Mouse (Mus musculus) adrenal gland, adult (tissue): ENCODE results near the gene Gzmg.
"Not testable (repeated sequence)": the region's sequence is repeated elsewhere in the genome, so short reads cannot be mapped to it uniquely, and the experiment has no call there.

Source experiments
- DNase-seq, 2 experiments: peaks; one replicate each; pipeline ENCODE4 v3.0.0; 2022 to 2023; ENCODE audit warnings: low spot score in 1 of 2; ENCODE audit not compliant: inconsistent age in 2 of 2

The Gzmg gene

DNA sequence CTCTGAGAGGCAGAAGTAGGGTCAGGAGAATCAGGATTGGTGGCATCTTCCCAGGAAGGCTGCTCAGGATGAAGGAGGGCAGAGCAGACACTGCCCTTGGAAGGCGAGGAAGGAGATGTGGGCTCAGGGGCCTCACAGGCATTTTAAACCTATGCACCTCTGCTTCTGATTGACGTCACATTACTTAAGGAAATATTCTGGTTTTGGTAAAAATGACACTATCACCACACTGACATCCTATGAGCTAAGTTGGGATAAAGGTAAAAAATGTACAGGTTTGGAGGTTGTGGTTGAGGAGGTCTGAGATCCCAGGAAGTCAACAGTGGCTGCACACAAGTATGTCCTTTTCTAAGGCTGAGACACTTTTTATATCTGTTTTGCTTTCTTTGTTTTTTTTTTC, at the start of gene Gzmg:
Gene Gzmg (minus strand): TSS at position 101 of the 400 bp plus-strand sequence.
- DNase-seq: not testable (repeated sequence)

DNA sequence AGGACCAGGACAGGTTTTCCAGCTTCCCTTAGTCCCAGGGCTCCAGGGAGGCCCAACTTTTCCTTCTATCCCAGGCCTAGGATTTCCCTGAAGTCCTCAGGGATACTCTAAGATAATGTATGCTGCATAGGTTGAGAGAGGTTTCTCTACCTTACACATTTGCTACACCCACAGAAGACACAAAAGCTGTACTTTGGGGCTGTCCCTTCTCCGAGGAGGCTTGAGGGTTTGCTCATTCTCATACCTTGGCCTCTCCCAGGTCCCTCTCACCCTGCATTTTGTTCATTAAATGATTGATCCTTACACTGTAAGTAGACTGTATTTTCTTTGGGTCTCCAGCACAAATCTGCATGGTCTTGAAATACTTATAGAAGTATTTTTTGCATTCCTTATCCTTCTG, 46.2 kb upstream of the Gzmg start:
- DNase-seq: no peak

DNA sequence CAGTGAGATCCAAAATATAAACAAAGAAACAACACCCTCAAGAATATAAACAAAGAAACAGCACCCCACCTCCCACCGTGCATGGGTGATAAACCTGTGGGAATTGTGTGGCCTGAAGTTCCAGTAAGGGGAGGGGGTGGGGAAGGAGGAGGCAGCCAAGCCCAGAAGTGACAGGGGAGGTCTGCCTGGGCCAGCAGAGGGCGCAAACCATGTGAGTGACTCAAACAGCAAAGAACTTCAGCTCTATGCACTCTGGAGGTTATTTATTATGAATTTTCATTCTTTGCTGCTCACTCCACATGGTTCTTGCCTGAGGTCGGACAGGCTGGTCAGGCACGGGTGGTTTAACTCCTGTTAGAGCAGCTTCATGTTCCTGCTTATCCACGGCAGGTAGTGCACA, 45.6 kb upstream of the Gzmg start:
- peak; percentile 8 to 48 for DNase-seq

DNA sequence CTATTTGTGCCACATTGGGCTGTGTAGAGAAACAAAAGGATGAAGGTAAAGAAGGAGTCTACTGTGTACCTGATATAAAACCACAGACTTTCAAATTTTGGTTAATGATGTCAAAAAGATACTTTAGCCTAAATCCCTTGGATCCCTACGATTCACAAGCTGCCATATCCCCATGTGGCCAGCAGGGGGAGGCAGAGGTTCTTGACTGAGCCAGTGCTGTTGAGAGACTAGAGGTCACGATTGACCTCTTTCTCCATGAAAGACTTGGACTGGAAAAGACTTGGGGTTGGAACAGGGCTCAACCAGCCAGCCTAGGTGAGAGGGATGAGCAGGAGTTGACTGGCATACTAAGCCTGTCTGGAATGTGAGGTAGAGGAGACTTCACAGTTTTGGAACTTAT, 44.6 kb upstream of the Gzmg start:
- peak; percentile 52 to 88 for DNase-seq

DNA sequence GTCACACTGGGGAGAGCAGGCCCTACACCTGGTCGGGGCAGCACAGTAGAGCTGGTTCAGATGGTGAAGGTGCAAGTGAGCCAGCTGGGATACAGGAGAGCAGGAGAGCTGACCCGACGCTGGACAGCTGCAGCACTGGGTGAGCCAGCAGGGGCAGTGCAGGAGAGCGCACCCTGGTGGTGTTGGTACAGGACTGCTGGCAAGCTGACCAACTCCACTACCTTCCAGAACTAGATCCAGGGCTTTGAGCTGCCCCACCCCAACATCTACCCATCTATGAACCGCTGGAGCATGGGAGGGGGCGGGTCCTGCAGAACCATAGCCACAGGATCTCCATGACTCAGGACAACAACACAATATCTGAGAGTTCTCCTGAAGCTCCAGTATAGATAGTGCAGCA, 27.6 kb upstream of the Gzmg start:
- DNase-seq: peak in 1 of 2 experiments; percentile 8

DNA sequence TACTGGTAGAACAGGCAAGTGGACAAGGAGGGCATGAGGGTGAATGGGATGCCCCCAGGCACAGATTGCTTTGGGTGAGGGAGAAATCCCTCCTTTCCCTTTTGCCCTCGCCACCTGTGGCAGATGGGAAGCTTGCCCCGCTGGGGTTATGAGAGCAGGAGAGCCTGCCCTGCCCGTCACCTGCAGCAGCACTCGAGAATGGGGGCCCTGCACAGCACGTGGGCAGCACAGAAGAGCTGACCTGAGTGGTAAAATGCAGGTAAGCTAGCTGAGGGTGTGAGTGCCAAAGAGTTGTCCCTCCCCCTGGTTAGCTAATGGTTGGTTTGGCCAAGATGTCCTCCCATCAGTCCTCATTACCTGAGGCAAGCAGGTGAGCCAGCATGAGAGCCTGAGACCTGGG, 27.1 kb upstream of the Gzmg start:
- DNase-seq: no peak

DNA sequence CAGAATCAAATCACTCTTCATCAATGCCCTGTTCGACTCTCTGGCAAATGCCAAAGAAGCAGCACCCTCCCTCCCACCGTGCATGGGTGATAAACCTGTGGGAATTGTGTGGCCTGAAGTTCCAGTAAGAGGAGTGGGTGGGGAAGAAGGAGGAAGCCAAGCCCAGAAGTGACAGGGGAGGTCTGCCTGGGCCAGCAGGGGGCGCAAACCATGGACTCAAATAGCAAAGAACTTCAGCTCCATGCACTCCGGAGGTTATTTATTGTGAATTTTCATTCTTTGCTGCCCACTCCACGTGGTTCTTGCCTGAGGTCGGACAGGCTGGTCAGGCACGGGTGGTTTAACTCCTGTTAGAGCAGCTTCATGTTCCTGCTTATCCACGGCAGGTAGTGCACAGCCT, 18.3 kb upstream of the Gzmg start:
- peak; percentile 26 to 72 for DNase-seq

DNA sequence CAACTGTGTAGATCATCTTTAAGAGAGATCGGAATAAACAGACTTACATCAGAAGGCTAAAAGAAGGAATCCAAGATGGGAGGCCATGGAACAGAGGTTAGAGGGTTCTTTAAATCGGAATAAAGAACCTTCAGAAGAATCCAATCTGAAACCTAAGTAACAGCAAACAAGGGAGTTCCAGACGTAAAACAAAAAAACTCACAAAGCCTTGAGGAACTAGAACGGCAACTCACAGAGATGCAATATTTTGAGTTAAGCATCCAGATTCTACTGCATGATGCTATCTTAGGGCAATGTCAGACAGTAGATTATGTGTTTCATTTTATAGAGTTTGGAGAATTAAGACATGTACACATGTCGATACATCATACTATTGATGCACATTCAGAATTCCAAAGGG, 15.1 kb upstream of the Gzmg start, which contains the start of gene Gzmn:
Gene Gzmn (minus strand): TSS at position 101 of the 400 bp plus-strand sequence.
- DNase-seq: no peak

DNA sequence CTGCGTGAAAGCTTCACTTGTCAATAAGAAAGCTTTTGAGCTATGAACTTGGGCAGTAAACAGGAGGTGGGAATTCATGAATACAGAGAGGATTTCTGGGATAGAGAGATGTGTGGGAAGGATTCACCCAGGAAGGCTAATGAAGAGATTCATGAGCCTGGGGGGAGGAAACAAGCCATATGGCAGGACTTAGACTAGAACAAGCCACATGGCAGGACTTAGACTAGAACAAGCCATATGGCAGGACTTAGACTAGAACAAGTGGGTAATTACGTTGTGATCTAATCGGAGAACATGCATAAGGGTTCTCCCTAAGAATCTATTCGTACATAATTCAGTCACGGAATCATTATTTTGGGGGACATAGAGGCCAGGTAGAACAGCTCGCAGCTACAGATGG, 14.0 kb upstream of the Gzmg start:
- no peak for DNase-seq

DNA sequence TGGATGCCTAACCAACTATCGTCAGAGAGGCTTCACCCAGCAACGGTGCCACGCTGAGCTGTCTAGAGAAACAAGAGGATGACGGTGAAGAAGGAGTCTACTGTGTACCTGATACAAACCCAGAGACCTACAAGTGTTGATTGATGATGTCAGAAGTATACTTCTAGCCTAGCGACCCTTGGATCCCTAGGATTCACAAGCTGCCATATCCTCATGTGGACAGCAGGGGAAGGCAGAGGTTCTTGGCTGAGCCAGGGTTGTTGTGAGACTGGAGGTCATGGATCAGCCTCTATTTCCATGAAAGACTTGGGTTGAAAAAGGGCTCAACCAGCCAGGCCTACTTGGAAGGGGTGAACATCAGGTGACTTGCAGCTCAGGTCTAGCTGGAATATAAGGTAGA, 13.4 kb upstream of the Gzmg start:
- no peak for DNase-seq

DNA sequence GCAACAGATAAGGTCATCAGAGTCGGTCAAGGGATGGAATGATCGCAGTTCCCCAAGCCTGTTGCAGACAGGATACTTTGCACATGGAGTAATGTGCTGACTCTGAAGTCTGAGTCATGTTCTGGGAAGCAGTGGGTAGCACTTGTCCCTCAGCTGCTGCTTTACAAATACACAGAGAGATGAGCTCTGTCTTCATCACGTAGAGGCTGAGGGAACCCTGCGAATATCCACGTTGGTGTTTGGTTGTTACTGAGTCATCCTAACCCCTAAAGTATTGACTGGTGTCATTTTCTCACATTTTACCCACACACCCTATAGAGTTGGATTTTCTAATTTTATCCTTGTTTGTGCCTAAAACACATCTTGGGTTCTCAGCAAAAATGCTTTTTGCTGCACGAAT, 8.6 kb upstream of the Gzmg start:
- DNase-seq: no peak

DNA sequence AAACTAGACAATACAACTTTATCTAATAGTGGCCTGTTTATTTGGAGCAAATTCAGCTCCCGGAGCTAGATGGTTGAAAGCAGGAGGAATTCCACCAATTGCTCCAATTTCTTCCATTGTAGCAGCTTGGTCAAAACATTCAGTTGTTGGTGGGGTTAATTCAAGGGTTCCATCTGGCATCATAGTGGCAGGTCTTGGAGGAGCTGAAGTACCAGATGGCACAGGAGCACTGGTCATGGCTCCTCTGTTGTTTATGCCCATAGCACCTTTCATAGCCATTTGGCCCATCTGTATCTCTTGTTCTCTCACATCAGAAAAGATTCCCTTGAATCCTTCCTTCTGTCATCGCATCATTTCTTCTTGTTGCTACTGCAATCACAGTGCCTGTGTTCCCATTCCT, 2.7 kb upstream of the Gzmg start:
- DNase-seq: no peak

DNA sequence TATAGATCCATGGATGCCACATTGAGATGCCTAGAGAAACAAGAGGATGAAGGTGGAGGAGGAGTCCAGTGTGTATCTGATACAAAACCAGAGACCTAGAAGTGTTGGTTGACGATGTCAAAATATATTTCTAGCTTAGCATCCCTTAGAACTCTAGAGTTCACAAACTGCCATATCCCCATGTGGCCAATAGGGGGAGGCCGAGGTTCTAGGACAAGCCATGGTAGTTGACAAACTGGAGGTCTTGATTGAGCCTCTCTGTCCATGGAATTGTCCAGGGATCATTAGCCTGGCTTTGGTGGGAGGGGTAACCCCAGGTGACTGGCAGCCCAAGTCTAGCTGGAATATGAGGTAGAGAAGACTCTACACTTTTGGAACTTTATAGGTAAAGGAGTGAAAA, 4.0 kb downstream of the Gzmg start:
- no peak for DNase-seq

DNA sequence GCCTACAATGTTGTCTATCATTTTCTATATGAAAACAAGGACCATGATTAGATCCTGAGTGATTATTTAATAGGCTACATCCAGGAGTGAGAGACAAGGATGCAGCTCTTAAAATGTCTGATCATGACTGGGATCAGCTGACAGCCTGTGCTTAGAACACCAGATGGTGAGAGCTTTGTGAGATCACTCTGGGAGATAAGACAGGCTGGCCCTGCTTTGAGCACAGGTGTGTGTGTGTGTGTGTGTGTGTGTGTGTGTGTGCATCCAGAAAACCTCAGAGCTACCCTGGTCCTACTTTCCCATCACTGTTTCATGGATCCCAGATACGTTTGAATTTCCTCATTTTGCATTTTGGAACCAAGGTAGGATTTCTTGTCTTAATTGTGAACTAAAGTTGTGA, 25.7 kb downstream of the Gzmg start:
- not testable (repeated sequence) for DNase-seq

DNA sequence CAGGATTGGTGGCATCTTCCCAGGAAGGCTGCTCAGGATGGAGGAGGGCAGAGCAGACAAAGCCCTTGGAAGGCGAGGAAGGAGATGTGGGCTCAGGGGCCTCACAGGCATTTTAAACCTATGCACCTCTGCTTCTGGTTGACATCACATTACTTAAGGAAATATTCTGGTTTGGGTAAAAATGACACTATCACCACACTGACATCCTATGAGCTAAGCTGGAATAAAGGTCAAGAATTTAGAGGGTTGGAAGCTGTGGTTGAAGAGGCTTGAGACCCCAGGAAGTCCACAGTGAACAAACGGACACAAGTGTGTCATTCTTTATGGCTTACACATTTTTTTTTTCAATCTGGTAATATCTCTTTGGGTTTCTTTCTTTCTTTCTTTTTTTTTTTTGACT, 26.9 kb downstream of the Gzmg start, which contains the start of gene Gzmd:
Gene Gzmd (minus strand): TSS at position 101 of the 400 bp plus-strand sequence.
- not testable (repeated sequence) for DNase-seq

DNA sequence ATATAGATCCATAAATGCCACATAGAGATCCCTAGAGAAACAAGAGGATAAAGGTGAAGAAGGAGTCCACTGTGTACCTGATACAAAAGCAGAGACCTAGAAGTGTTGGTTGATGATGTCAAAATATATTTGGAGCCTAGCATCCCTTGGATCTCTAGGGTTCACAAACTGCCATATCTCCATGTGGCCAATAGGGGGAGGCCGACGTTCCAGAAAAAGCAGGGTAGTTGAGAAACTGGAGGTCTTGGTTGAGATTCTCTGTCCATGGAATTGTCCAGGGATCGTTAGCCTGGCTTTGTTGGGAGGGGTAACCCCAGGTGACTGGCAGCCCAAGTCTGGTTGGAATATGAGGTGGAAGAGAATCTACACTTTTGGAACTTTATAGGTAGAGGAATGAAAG, 31.0 kb downstream of the Gzmg start:
- DNase-seq: no peak

DNA sequence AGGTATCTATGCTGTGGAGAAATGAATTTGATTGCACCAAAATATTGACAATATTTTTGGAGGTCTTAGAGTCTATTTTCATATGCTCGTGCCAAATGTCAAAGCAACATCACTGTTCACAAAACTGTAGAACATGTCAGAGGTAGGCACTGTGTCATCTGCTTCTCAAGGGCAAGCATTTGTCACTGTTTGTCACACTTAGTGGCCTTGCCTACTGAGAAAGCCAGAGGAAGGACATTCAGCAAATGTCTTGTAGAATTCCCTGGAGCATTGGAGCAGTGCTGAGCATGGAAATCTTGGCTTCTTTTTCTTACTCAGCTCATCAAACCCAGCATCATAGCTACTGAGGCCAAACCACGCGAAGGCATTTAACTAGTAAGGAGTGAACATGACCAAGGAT, 35.9 kb downstream of the Gzmg start:
- DNase-seq: peak; percentile 23 to 74

DNA sequence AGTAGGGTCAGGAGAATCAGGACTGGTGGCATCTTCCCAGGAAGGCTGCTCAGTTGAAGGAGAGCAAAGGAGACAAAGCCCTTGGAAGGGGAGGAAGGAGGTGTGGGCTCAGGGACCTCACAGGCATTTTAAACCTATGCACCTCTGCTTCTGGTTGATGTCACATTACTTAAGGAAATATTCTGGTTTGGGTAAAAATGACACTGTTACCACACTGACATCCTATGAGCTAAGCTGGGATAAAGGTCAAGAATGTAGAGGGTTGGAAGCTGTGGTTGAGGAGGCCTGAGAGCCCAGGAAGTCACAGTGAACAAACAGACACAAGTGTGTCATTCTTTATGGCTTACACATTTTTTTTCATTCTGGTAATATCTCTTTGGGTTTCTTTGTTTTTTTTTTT, 38.9 kb downstream of the Gzmg start, which contains the start of gene Gzme:
Gene Gzme (minus strand): TSS at position 101 of the 400 bp plus-strand sequence.
- no peak for DNase-seq

DNA sequence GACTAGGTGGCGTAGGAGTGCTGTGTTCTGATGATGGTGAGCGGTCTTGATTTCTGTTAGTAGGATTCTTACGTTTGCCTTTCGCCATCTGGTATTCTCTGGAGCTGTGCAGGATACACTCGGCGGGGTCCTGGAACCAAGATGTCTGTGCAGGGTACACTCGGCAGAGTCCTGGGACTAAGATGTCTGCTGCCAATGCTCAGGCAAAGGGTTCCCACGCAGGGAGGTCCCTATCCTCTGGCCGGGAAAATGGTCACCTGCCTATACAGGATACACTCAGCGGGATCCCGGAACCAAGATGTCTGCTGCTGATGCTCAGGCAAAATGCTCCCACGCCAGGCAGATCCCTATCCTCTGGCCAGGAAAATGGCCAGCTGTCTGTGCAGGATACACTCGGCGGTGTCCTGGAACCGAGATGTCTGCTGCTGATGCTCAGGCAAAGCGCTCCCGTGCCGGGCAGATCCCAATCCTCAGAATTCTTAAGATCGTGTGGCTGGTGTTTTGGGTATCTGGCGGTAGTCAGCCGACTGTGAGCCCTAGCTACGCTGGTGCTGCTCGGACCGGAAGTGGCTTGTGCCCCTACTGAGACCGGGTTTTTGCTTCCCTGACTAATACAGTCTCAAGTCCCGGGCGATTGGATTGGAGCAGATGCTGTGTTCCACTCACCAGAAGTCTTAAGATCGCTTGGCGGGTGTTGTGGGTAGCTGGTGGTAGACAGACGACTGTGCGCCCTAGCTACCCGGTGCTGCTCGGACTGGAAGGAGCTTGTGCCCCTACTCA, 43.7 kb downstream of the Gzmg start:
- DNase-seq: not testable (repeated sequence)
